Mouse (Mus musculus) G1E (cell line): ENCODE measurements around the gene Rplp0. TPM values are rescaled to one million over a fixed set of nuclear protein-coding genes. Genes with fewer than 3 reads are reported as not detected.

Experiments used
- ATAC-seq: 2 replicates; pipeline ENCODE4 v1.8.0; 2016; ENCODE audit warnings: mild to moderate bottlenecking; ENCODE audit not compliant: insufficient number of reproducible peaks, poor library complexity, low FRiP score, severe bottlenecking; ENCODE audit errors: extremely low read depth
- DNase-seq: peaks from one replicate; pipeline ENCODE4 v3.0.0; 2012; ENCODE audit warnings: low spot score
- H3K27me3 ChIP-seq: 2 replicates; pipeline ENCODE4 v1.6.1; 2012; ENCODE audit warnings: mild to moderate bottlenecking, low read length, inconsistent platforms; ENCODE audit not compliant: insufficient read depth
- H3K36me3 ChIP-seq: replicated peaks from 2 replicates; pipeline ENCODE3; 2012; ENCODE audit warnings: mild to moderate bottlenecking, inconsistent platforms
- H3K4me1 ChIP-seq: 2 replicates; pipeline ENCODE4 v1.6.1; 2012; ENCODE audit warnings: low read depth, low read length, inconsistent platforms, mixed read lengths; ENCODE audit not compliant: insufficient read depth
- H3K4me3 ChIP-seq: 2 replicates; pipeline ENCODE4 v1.5.1; 2012; ENCODE audit warnings: low read depth, mild to moderate bottlenecking, inconsistent platforms, low read length, moderate library complexity, mixed read lengths
- H3K9me3 ChIP-seq: replicated peaks from 2 replicates; pipeline ENCODE4 v1.6.1; 2012; ENCODE audit warnings: inconsistent platforms
- CTCF ChIP-seq: IDR thresholded peaks from 2 replicates; pipeline ENCODE4 v1.5.1; 2012; ENCODE audit warnings: low read depth, low read length, inconsistent platforms, mixed read lengths
- GATA1 ChIP-seq: IDR thresholded peaks from 2 replicates; pipeline ENCODE4 v1.6.1; 2012; ENCODE audit warnings: borderline replicate concordance, low read length, inconsistent platforms, mixed read lengths
- GATA2 ChIP-seq: IDR thresholded peaks from 2 replicates; pipeline ENCODE4 v1.6.1; 2012; ENCODE audit warnings: low read depth, low read length, inconsistent platforms, borderline replicate concordance
- POLR2AphosphoS5 ChIP-seq: IDR thresholded peaks from 2 replicates; pipeline ENCODE4 v1.6.1; 2012; ENCODE audit warnings: low read depth, low read length, inconsistent platforms; ENCODE audit not compliant: insufficient replicate concordance
- TAL1 ChIP-seq: conservative IDR thresholded peaks from 2 replicates; pipeline ENCODE4 v1.6.1; 2012; ENCODE audit warnings: low read depth, low read length, inconsistent platforms, mixed read lengths
- polyA plus RNA-seq: library from polyadenylated mRNA; stranded (reverse); fragments of >175 nt; gene quantifications from 2 replicates; pipeline ENCODE4 v1.2.3, GENCODE M21; 2012
- total RNA-seq, 2 experiments: library from RNA; stranded (forward) in 1 of 2; stranded (reverse) in 1 of 2; fragments of 200-1000 nt in 1 of 2; fragments of >200 nt in 1 of 2; fragmentation: Nextera tagmentation in 1 of 2; gene quantifications; 2 replicates each; pipeline ENCODE4 v1.2.3; 2014 to 2017

Rplp0 gene
- total and polyA plus RNA-seq, 3 experiments = 915 to 1,362 (median 980) TPM

DNA sequence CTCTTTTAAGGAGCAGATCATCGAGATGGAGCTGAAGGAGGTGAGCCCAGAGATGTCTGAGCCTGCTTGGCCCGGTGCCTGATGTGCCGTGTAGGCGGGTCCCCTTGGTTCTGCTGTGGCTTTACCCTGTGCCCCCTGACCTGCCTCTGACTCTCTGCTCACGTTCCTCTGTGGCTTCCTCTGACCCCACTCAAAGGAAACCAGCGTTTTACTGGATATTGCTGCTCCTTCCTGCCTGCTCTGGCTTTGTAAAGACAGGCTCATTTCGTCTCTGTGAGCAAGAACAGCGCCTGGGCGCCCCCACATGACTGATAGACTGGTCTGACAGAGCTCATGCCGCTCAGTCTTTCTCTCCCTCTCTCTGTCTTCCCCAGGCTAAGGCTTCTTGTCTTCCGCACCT lies 31.8 kb downstream of the Rplp0 start:
- Histone ChIP-seq H3K27me3 (no peaks in the 10 kb centered on the region; the same call in 1 of the 2 replicates), H3K4me1 (peaks cover 4% of the 10 kb centered on the region; the same call in 1 of the 2 replicates), H3K36me3 (peaks cover 98% of the 10 kb centered on the region), H3K9me3 (no peaks in the 10 kb centered on the region), H3K4me3 (no peak overlapping the region)
- TF ChIP-seq CTCF = no peak
- TF ChIP-seq GATA2 = no peak
- no peak for TF ChIP-seq POLR2AphosphoS5
- TF ChIP-seq TAL1 = no peak
- no peak for TF ChIP-seq GATA1
- ATAC-seq (no peak), DNase-seq (no peak)

- TF ChIP-seq CTCF = no peak
- TF ChIP-seq GATA2 = no peak
- TF ChIP-seq POLR2AphosphoS5 = no peak
- no peak for TF ChIP-seq TAL1
- TF ChIP-seq GATA1 = no peak
- peaks cover 98% of the 10 kb centered on the region for H3K36me3 ChIP-seq
- ATAC-seq = no peak
These were observed 32.2 kb downstream of the Rplp0 start for GRCm38 (mm10) chr5:115591506-115591905.

GRCm38 (mm10) chr5:115603561-115603960 lies 44.3 kb downstream of the Rplp0 start:
- ATAC-seq (no peak), DNase-seq (no peak)
- Histone ChIP-seq H3K4me1 (peaks cover 6% of the 10 kb centered on the region), H3K9me3 (no peaks in the 10 kb centered on the region), H3K27me3 (no peaks in the 10 kb centered on the region), H3K36me3 (peaks cover 90% of the 10 kb centered on the region), H3K4me3 (no peak overlapping the region)
- TF ChIP-seq CTCF (no peak), TAL1 (no peak), GATA2 (no peak), POLR2AphosphoS5 (no peak), GATA1 (no peak)

More at GRCm38 (mm10) chr5:115591506-115591905, 32.2 kb downstream of the Rplp0 start:
- Histone ChIP-seq H3K9me3 (no peaks in the 10 kb centered on the region), H3K4me3 (no peak overlapping the region), H3K4me1 (peaks cover 4% of the 10 kb centered on the region; the same call in 1 of the 2 replicates), H3K27me3 (no peaks in the 10 kb centered on the region; the same call in 1 of the 2 replicates)
- DNase-seq = no peak

- Histone ChIP-seq H3K4me3 (peak overlapping the region; percentile 68), H3K4me1 (peaks cover 69% of the 10 kb centered on the region), H3K9me3 (no peaks in the 10 kb centered on the region), H3K27me3 (no peaks in the 10 kb centered on the region), H3K36me3 (peaks cover 95% of the 10 kb centered on the region)
- TF ChIP-seq POLR2AphosphoS5 = no peak
- no peak for TF ChIP-seq GATA1
- peak; percentile 74 for TF ChIP-seq TAL1
- TF ChIP-seq GATA2 = no peak
- no peak for TF ChIP-seq CTCF
- DNase-seq (peak; percentile 84), ATAC-seq (peak; percentile 95)
These were observed 52.3 kb downstream of the Rplp0 start for GRCm38 (mm10) chr5:115611566-115611965.

Other genes with a start within 250 kb of the Rplp0 start
- gene Srsf9, start 232.3 kb upstream of the Rplp0 start, total RNA-seq (2014; fragmentation: Nextera tagmentation) = 38.1 and 47.6 TPM in 2 replicates
- gene Srsf9, start 232.3 kb upstream of the Rplp0 start, total RNA-seq (2017) = 88.0 and 111 TPM in 2 replicates
- 114 and 127 TPM in 2 replicates for gene Srsf9, start 232.3 kb upstream of the Rplp0 start, polyA plus RNA-seq
- 90.0 and 96.0 TPM in 2 replicates for gene Gatc, start 218.3 kb upstream of the Rplp0 start, total RNA-seq (2014; fragmentation: Nextera tagmentation)
- gene Gatc, start 218.3 kb upstream of the Rplp0 start, total RNA-seq (2017) = 5.6 and 8.6 TPM in 2 replicates
- gene Gatc, start 218.3 kb upstream of the Rplp0 start, polyA plus RNA-seq = 11.7 and 13.9 TPM in 2 replicates
- gene Triap1, start 218.2 kb upstream of the Rplp0 start, total RNA-seq (2014; fragmentation: Nextera tagmentation) = 27.8 and 31.8 TPM in 2 replicates
- 45.5 and 47.0 TPM in 2 replicates for gene Triap1, start 218.2 kb upstream of the Rplp0 start, total RNA-seq (2017)
- 5.3 and 14.1 TPM in 2 replicates for gene Triap1, start 218.2 kb upstream of the Rplp0 start, polyA plus RNA-seq
- 312 and 362 TPM in 2 replicates for gene Cox6a1, start 210.5 kb upstream of the Rplp0 start, total RNA-seq (2014; fragmentation: Nextera tagmentation)
- 143 and 153 TPM in 2 replicates for gene Cox6a1, start 210.5 kb upstream of the Rplp0 start, total RNA-seq (2017)
- 1,989 and 2,415 TPM in 2 replicates for gene Cox6a1, start 210.5 kb upstream of the Rplp0 start, polyA plus RNA-seq
- gene Msi1, start 129.9 kb upstream of the Rplp0 start, total RNA-seq (2014; fragmentation: Nextera tagmentation) = 6.7 and 8.7 TPM in 2 replicates
- 0.23 and 0.55 TPM in 2 replicates for gene Msi1, start 129.9 kb upstream of the Rplp0 start, total RNA-seq (2017)
- gene Msi1, start 129.9 kb upstream of the Rplp0 start, polyA plus RNA-seq = 3.4 and 3.7 TPM in 2 replicates
- not detected in 2 replicates for gene Pla2g1b, start 93.2 kb upstream of the Rplp0 start, total RNA-seq (2014; fragmentation: Nextera tagmentation)
- not detected in 2 replicates for gene Pla2g1b, start 93.2 kb upstream of the Rplp0 start, total RNA-seq (2017)
- 0.18 TPM in 1 of 2 replicates, not detected in the other for gene Pla2g1b, start 93.2 kb upstream of the Rplp0 start, polyA plus RNA-seq
- gene Sirt4, start 74.7 kb upstream of the Rplp0 start, total RNA-seq (2014; fragmentation: Nextera tagmentation) = 27.5 and 29.7 TPM in 2 replicates
- gene Sirt4, start 74.7 kb upstream of the Rplp0 start, total RNA-seq (2017) = 9.3 and 14.8 TPM in 2 replicates
- gene Sirt4, start 74.7 kb upstream of the Rplp0 start, polyA plus RNA-seq = 8.0 and 13.3 TPM in 2 replicates
- 17.8 and 25.8 TPM in 2 replicates for gene Pxn, start 52.8 kb upstream of the Rplp0 start, total RNA-seq (2014; fragmentation: Nextera tagmentation)
- 12.0 and 14.2 TPM in 2 replicates for gene Pxn, start 52.8 kb upstream of the Rplp0 start, total RNA-seq (2017)
- 62.9 and 63.3 TPM in 2 replicates for gene Pxn, start 52.8 kb upstream of the Rplp0 start, polyA plus RNA-seq
- 78.5 and 96.0 TPM in 2 replicates for gene Gcn1l1, start 5.8 kb downstream of the Rplp0 start, total RNA-seq (2014; fragmentation: Nextera tagmentation)
- gene Gcn1l1, start 5.8 kb downstream of the Rplp0 start, total RNA-seq (2017) = 44.6 and 45.7 TPM in 2 replicates
- 137 and 158 TPM in 2 replicates for gene Gcn1l1, start 5.8 kb downstream of the Rplp0 start, polyA plus RNA-seq
- 62.2 and 63.3 TPM in 2 replicates for gene Rab35, start 72.4 kb downstream of the Rplp0 start, total RNA-seq (2014; fragmentation: Nextera tagmentation)
- 69.1 and 78.2 TPM in 2 replicates for gene Rab35, start 72.4 kb downstream of the Rplp0 start, total RNA-seq (2017)
- gene Rab35, start 72.4 kb downstream of the Rplp0 start, polyA plus RNA-seq = 74.5 and 88.3 TPM in 2 replicates
- 2.6 and 3.6 TPM in 2 replicates for gene Bicdl1, start 172.2 kb downstream of the Rplp0 start, total RNA-seq (2014; fragmentation: Nextera tagmentation)
- 1.7 and 2.8 TPM in 2 replicates for gene Bicdl1, start 172.2 kb downstream of the Rplp0 start, total RNA-seq (2017)
- 5.5 and 5.8 TPM in 2 replicates for gene Bicdl1, start 172.2 kb downstream of the Rplp0 start, polyA plus RNA-seq